Mouse (Mus musculus) kidney, postnatal 0 days (tissue): Measurements from ENCODE around the gene Zmynd8. TPM values are rescaled to one million over a fixed set of nuclear protein-coding genes. Genes with fewer than 3 reads are reported as not detected.

Source experiments
- ATAC-seq: fragments of 200-750 bp; cut with Nextera tagmentation; replicated peaks from 2 replicates; pipeline ENCODE4 v1.8.0; 2017; ENCODE audit warnings: low read depth, moderate number of reproducible peaks, moderate TSS enrichment, moderate library complexity; ENCODE audit not compliant: low FRiP score
- DNase-seq: peaks from one replicate; pipeline ENCODE4 v3.0.0-alpha.2; 2016; ENCODE audit warnings: low spot score
- H3K27ac ChIP-seq: fragments of 300-500 bp; sonication (generic); 2 replicates; pipeline ENCODE4 v1.5.1; 2014; ENCODE audit warnings: mild to moderate bottlenecking
- H3K27me3 ChIP-seq: fragments of 300-500 bp; sonication (generic); 2 replicates; pipeline ENCODE4 v1.6.1; 2014; ENCODE audit warnings: low read length, mixed read lengths; ENCODE audit not compliant: insufficient read depth
- H3K36me3 ChIP-seq: fragments of 300-500 bp; sonication (generic); 2 replicates; pipeline ENCODE4 v1.6.1; 2014; ENCODE audit warnings: low read length, mixed read lengths; ENCODE audit not compliant: insufficient read depth
- H3K4me1 ChIP-seq: fragments of 300-500 bp; sonication (generic); replicated peaks from 2 replicates; pipeline ENCODE4 v1.6.1; 2014; ENCODE audit warnings: antibody characterized with exemption, low read length, mixed read lengths; ENCODE audit not compliant: insufficient read depth
- H3K4me2 ChIP-seq: fragments of 300-500 bp; sonication (generic); 2 replicates; pipeline ENCODE4 v1.6.1; 2014; ENCODE audit warnings: mild to moderate bottlenecking, low read length, moderate library complexity, mixed read lengths
- H3K4me3 ChIP-seq: fragments of 300-500 bp; sonication (generic); replicated peaks from 2 replicates; pipeline ENCODE4 v1.5.1; 2014; ENCODE audit warnings: low read depth, low read length
- H3K9ac ChIP-seq: fragments of 300-500 bp; sonication (generic); 2 replicates; pipeline ENCODE4 v1.6.1; 2014; ENCODE audit warnings: low read depth, low read length
- H3K9me3 ChIP-seq: fragments of 300-500 bp; sonication (generic); replicated peaks from 2 replicates; pipeline ENCODE4 v1.6.1; 2016; ENCODE audit warnings: low read length, inconsistent platforms, mixed read lengths
- CTCF ChIP-seq: IDR thresholded peaks from 2 replicates; pipeline ENCODE4 v1.5.1; 2016; ENCODE audit warnings: antibody characterized with exemption, low read depth, mild to moderate bottlenecking, moderate library complexity
- WGBS: fragments of 180-500 bp; shearing (Covaris S2); extraction: QIAGEN DNeasy Blood & Tissue Kit; methylation state at CpG from one replicate; pipeline ENCODE4 v1.1.7; 2014; 5-methylcytosine and 5-hydroxymethylcytosine counted together
- polyA plus RNA-seq: library from polyadenylated mRNA; unstranded; fragments of >200 nt; fragmentation: Nextera tagmentation; extraction: Ambion mirVana; gene quantifications from 2 replicates; pipeline ENCODE4 v1.2.1, GENCODE M21; 2015

The Zmynd8 gene
- polyA plus RNA-seq, 1 experiment from 2014 or later, result 39.6 TPM

DNA sequence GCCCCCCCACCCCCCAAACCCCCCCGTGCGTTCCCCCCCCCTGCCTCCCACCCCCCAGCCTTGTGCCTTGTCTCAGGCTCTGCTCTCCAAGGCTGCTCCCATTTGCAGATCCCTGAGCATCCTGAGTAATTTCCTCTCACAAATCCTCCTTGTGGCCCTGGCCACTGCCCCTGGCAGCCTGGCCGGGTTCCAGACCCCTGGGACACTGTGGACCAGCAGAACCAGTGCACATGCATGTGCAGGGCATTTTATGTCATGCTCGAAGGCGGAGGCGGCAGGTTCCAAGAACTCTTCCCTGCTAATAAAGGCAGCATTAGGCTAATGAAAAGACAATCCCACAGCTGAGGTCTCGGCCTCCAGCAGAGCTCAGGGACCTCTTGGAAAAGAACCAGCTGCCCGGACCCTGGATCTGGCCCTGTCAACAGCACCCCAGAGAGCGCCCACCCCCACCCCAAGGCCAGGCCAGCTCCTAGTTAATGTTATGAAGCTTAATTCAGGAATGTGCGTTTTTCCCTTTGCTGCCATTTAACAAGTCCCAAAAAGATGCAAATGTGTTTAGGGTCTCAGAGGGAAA, 129.4 kb downstream of the Zmynd8 start:
- Histone ChIP-seq H3K4me3 (no peak overlapping the region), H3K4me2 (no peak overlapping the region), H3K36me3 (no peaks in the 10 kb centered on the region), H3K9ac (no peak overlapping the region), H3K27me3 (no peaks in the 10 kb centered on the region), H3K27ac (no peak overlapping the region), H3K4me1 (no peaks in the 10 kb centered on the region; the same call in 1 of the 2 replicates), H3K9me3 (no peaks in the 10 kb centered on the region)
- TF ChIP-seq CTCF, result no peak
- no peak for DNase-seq
- 55% methylated on average over 8 of the region's 10 CpGs for WGBS
- ATAC-seq, result no peak

DNA sequence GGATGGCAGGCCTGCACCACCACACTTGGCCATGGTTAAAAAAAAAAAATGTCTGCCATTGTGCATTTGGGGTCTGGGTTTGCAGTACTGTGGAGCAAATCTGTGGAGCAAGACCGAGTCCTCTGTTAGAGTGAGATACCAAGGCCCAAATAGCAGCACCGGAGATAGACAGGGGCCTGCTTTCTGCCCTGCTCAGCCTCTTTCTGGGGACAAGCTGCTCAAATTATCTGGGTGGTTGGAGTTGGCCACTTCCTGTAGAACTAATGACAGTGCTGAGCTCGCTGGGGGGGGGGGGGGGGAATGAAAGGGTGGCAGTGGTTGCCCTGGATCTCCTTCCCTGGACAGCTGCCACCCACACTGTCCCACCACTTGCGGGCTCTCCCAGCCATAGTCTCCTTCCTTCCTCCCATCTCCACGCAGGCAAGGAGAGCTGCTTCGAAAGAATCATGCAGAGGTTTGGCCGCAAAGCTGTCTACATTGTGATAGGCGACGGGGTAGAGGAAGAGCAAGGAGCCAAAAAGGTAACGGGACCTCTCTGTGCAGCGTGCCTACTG, 129.9 kb downstream of the Zmynd8 start:
- no peak for ATAC-seq
- Histone ChIP-seq H3K4me1 (no peaks in the 10 kb centered on the region; the same call in 1 of the 2 replicates), H3K9ac (no peak overlapping the region), H3K27ac (no peak overlapping the region), H3K4me2 (no peak overlapping the region), H3K9me3 (no peaks in the 10 kb centered on the region), H3K36me3 (no peaks in the 10 kb centered on the region), H3K27me3 (no peaks in the 10 kb centered on the region), H3K4me3 (no peak overlapping the region)
- 42% methylated on average over 11 of the region's 11 CpGs for WGBS
- DNase-seq, result no peak
- no peak for TF ChIP-seq CTCF

DNA sequence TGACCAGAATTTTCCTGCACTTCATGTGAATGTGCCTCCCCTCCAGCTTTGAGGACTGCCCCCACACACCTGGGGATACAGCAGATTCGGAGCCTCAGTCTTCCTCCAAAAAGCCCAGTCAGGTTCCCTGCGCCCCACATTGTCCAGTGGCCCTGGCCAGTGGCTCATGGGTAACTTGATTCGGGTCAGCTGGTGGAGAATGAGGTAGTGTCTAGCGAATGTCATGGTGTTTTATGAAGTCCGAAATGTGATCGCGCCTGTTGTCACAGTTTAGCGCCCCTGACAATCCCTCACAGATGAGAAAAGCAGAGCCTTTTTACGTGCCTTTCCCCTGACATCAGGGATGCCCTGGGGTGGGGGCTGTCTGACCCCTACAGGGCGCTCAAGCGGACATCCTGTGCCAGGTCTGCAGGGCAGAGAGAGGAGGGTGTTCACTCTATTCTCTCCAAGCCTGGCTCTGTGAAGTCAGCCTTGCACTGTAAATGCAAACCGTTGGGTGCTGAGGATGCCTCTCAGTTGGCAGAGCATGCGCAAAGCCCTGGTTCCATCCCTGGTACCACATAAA, 139.3 kb downstream of the Zmynd8 start:
- no peak overlapping the region for H3K4me3 ChIP-seq
- ATAC-seq, result peak; percentile 91
- no peak overlapping the region for H3K27ac ChIP-seq
- no peaks in the 10 kb centered on the region for H3K9me3 ChIP-seq
- 43% methylated on average over 13 of the region's 13 CpGs for WGBS
- no peak overlapping the region for H3K4me2 ChIP-seq
- no peaks in the 10 kb centered on the region for H3K4me1 ChIP-seq
- no peak overlapping the region for H3K9ac ChIP-seq
- peak; percentile 88 for DNase-seq
- no peaks in the 10 kb centered on the region for H3K36me3 ChIP-seq
- no peak for TF ChIP-seq CTCF
- no peaks in the 10 kb centered on the region for H3K27me3 ChIP-seq

DNA sequence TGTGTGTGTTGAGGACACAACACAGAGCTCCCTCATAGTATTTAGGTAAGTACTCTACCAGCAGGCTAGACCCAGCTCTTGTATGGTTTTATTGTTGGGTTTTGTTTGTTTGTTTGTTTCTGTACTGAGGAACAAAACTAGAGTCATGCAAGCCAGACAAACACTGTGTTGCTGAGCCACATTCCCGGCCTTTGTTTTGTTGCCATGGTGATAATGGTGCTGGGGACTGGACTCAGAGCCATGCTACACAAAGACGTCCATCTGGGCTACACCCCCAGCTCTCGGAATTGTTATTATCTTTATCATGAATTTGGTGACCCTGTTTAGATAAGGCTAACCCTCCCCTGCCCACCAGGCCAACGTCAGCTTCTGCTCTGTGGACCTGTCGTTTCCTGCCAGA, 140.3 kb downstream of the Zmynd8 start:
- Histone ChIP-seq H3K4me3 (no peak overlapping the region), H3K4me2 (no peak overlapping the region), H3K27me3 (no peaks in the 10 kb centered on the region), H3K4me1 (no peaks in the 10 kb centered on the region), H3K36me3 (no peaks in the 10 kb centered on the region), H3K27ac (no peak overlapping the region), H3K9ac (no peak overlapping the region), H3K9me3 (no peaks in the 10 kb centered on the region)
- DNase-seq (peak; percentile 57), ATAC-seq (no peak)
- WGBS, result 20% methylated on average over 5 of the region's 5 CpGs
- no peak for TF ChIP-seq CTCF

DNA sequence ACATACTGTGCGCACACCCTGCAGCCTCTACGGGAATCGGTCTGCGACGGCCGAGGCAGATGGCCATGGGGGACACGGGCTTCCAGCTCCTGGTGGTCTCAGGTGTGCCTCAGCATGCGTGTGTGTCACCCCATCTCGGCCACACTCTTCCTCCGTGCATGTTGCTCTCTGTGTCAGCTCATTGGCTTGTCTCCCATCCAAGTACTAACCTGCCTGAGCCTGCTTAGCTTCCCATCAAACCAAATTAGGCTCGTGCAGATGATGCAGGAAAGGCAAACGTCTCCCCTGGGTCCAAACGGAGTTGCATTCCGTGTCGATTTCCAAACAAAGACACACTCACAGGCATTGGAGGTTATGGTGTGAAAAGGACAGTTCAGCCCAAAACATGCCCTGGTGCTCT, 141.0 kb downstream of the Zmynd8 start:
- H3K4me2 ChIP-seq, result no peak overlapping the region
- H3K9me3 ChIP-seq, result no peaks in the 10 kb centered on the region
- WGBS, result 63% methylated on average over 15 of the region's 15 CpGs
- H3K9ac ChIP-seq, result no peak overlapping the region
- no peak overlapping the region for H3K4me3 ChIP-seq
- H3K27ac ChIP-seq, result no peak overlapping the region
- no peaks in the 10 kb centered on the region for H3K27me3 ChIP-seq
- no peaks in the 10 kb centered on the region for H3K4me1 ChIP-seq
- H3K36me3 ChIP-seq, result no peaks in the 10 kb centered on the region
- no peak for TF ChIP-seq CTCF
- DNase-seq (no peak), ATAC-seq (no peak)

DNA sequence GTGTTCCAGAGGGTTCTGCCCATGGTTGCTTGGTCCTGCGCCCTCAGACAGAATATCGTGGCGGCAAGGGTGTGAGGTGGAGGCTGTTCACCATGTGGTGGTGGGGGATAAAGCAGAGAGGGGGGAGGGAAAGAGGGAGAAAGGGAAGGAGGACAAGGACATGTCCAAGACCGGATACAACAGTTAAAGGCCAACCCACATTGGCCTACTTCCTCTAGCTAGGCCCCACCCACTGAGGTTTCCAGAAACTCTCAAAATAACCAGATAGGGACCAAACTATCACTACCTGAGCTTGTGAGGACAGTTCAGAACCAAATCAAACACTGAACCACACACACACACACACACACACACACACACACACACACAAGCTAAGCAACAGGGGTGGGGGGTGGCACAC, 146.1 kb downstream of the Zmynd8 start:
- Histone ChIP-seq H3K27me3 (no peaks in the 10 kb centered on the region), H3K4me2 (no peak overlapping the region), H3K36me3 (no peaks in the 10 kb centered on the region), H3K9ac (no peak overlapping the region), H3K27ac (no peak overlapping the region), H3K4me1 (no peaks in the 10 kb centered on the region), H3K9me3 (no peaks in the 10 kb centered on the region), H3K4me3 (no peak overlapping the region)
- TF ChIP-seq CTCF, result no peak
- ATAC-seq (no peak), DNase-seq (no peak)
- 78% methylated on average over 4 of the region's 4 CpGs for WGBS

DNA sequence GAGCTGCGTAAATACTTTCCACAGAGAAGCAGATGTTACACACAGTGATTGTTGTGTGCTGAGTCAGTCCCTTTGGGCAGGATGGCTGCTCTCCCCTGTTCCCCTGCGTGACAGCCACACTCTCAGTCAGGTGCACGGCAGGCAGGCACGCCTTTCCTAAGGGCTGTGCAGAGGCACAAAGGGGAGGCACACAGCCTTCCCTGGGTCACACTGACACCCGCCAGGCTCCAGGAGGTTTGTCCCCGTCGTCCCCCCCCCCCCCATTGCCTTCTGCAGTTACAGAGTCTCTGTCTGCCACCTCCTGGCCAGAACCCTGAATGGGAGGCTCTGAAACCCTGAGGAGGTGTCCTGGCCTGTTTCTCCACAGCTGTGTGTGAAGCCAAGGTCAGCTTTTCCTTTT, 147.7 kb downstream of the Zmynd8 start:
- no peaks in the 10 kb centered on the region for H3K36me3 ChIP-seq
- no peak for DNase-seq
- no peak overlapping the region for H3K27ac ChIP-seq
- no peak overlapping the region for H3K4me3 ChIP-seq
- H3K9me3 ChIP-seq, result no peaks in the 10 kb centered on the region
- no peaks in the 10 kb centered on the region for H3K4me1 ChIP-seq
- ATAC-seq, result 0 out of 2 replicates have a peak, but pooled peaks have one; percentile 29
- H3K9ac ChIP-seq, result no peak overlapping the region
- no peaks in the 10 kb centered on the region for H3K27me3 ChIP-seq
- WGBS, result 36% methylated on average over 7 of the region's 7 CpGs
- TF ChIP-seq CTCF, result peak; percentile 65
- H3K4me2 ChIP-seq, result no peak overlapping the region
